Mouse (Mus musculus): ENCODE results near the gene Kdm4c.
"Not testable (repeated sequence)": the region's sequence is repeated elsewhere in the genome, so short reads cannot be mapped to it uniquely, and the experiment has no call there.

The Kdm4c gene

DNA sequence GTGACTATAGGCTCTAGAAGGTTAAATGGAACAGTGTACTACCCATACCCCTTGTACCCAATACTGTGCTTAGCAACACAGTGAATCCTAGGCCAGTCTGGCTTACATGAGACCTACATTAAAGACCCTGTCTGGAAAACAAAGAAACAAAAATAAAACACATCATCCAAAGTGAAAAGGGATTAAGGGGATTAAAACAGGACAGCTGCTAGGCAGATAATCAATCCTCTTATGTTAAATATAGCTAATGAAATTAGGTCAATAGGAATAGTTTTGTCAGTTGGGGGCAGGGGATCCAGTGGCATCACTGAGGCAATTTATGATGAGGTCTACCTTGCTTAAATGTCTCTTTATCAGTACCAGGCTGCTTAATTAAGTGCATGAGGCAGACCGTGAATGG, at the start of gene Kdm4c:
Kdm4c (plus strand) TSS at position 322 of the 400 bp plus-strand sequence.
- DNase-seq (ENCODE audit: low read depth, low spot score) = no peak

DNA sequence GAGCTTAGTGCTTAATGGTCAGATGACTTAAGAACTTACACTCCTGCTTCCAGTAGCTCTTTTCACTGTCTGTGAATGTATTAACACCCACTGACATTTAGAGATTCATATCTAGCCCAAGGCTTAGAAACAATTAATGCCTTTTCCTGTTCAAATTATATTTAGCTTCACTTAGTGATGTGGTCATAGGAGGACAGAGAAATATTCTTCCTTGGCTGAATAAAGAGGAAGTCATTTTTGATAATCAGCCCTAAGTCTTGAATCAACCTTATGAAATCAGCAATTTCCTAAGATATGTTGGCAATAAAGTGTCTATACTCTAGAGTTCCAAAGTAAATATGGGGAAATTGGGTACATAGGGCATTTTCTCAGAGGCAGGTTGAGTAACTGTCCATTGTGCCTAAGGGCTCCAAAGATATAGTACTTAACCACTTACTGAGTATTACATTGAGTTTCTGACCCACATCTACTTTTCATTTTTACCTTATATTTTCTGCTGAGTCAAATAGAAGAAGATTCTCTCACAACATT, 41.0 kb upstream of the Kdm4c start:
- no peak for DNase-seq (ENCODE audit: low read depth, low spot score)

DNA sequence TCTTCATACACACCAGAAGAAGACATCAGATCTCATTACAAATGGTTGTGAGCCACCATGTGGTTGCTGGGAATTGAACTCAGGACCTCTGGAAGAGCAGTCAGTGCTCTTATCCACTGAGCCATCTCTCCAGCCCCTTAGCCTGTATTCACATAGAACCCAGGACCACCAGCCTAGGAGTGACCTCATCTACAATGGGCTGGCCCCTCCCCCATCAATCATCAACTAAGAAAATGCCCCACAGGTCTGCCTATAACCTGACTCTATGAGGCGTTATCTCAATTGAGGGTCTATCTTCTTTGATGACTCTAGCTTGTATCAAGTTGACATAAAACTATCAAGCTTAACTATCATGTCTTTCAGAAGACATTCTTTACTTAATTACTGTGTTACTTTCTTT, 20.5 kb upstream of the Kdm4c start:
- DNase-seq (ENCODE audit: low read depth, low spot score) = not testable (repeated sequence)

DNA sequence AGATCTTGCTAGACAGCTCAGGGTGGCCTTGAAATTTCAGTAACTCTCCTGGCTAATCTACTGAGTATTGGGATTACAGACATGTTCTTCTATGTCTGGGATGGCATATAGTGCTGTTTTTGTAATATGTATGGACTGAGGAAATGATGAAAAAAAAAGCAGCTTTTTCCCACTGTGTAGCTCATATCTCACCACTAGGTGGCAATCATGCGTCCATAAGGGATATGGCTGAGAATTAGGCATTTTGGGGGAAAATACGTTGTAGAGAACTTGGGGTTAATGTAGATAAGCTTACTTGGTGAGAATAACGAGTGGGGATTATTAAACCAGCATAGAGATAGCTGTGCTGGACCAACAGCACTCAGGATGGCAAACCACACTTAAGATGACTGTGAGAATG, 19.9 kb upstream of the Kdm4c start:
- peak; percentile 27 for DNase-seq (ENCODE audit: low read depth, low spot score)

DNA sequence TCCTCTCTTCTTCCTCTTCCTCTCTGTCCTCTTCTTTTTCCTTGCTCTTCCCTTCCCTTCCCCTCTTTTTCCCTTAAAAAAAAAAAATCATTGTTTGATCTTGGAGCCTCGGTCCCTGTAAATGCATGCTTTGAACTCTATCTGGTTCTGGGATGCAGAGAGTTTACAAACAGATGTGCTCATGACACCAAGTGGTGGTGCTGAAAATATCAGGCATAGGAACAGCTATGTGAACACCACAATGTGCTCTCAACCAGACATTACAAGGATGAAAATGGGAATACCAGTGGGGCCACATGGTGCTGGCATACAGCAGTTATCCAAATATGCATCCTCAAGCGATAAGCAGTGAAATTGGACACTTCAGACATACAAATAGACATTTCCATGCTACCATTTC, 18.1 kb upstream of the Kdm4c start:
- peak; percentile 14 for DNase-seq (ENCODE audit: low read depth, low spot score)

DNA sequence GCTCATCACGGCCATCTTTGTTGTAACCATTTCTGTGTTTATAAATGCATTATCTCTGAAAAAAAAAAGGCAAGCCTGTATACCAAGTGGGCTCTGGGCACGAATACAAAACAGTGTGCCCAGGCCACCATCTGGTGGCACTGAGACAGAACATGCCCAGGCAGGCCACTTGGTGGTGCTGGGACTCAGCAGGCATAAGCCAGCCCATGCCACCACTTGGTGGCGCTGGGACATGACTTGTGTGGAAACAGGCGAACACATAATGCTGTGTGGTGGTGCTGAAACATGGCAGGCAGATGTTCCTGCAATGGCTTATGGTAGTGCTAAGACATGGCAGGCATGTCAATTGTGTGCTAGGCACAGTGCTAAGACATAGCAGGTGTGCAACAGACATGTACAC, 11.3 kb upstream of the Kdm4c start:
- DNase-seq (ENCODE audit: low read depth, low spot score) = peak; percentile 82

DNA sequence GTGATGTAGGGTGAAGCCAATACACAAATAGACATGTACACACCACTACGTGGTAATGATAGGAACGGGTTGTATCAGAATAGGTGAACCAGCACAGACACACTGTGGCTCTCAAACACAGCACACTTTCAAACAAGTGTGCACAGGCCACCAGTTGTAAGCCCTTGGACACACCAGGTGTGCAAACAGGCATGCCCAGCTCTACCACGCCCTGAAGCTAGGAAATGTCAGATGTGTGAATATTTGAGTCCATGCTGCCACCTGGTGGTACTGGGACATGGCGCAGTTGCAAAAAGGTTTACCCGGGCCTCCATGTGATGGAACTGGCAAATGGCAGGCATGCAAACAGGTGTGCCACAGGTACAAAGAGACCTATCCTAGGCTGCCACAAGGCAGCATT, 10.9 kb upstream of the Kdm4c start:
- peak; percentile 87 for DNase-seq (ENCODE audit: low read depth, low spot score)

DNA sequence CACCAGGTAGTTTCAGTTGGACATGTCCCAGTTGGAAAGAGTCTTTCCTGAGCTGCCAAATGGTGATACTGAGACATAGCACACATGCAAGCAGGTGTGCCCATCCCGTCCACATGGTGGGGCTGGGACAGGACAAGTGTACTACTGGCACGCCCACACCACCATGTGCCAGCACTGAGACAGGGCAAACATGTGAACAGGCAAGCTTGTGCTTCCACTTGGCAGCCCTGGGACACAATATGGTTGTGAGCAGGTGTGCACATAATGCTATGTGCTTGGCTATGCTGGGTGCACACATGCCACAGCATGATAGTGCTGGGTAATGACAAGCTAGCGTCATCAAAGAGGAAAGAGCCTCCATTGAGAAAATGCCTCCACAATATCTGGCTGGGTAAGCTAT, 8.8 kb upstream of the Kdm4c start:
- no peak for DNase-seq (ENCODE audit: low read depth, low spot score)

DNA sequence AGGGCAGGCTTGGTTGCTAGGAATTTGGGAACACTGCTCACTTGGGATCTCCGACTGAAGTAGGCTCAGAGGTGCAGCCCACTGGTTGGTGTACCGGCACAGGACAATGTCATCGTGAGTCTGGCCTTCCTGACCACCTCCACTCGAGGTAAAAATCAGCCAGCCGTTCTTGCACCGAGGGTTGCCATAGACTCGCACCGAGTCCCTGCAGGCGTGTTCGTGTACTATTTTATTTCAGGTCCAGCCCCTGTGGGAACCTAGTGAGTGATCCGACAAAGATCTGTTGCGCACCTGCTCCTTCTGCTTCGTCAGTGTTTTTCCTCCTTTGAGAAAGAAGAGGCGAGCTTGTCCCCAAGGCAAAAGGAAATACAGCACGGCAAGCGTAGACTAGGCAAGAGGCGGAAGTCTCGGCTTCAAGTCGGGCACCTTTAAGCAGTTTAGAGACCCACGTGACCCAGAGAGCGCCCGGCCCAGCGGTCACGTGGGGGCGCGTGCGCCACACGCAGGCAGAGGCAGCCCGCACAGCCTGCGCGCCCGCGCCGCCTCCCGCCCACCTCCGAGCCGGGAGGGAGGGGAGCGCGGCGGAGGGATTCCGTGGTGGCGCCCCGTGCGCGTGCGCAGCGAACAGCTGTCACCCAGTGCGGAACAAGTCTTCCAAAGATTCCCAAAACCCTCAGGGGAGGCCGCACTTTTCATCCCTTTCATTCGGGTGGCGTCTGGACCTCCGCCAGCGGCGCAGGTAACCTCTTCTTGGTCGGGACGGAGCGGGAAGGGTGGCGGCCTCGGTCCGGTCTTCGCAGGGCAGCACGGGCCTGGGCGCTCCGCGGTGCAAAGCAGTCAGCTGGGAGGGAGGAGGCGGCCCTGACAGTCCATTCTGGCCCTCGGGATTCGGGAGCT, 9.3 kb downstream of the Kdm4c start:
- peak; percentile 96 for DNase-seq (ENCODE audit: low read depth, low spot score)

DNA sequence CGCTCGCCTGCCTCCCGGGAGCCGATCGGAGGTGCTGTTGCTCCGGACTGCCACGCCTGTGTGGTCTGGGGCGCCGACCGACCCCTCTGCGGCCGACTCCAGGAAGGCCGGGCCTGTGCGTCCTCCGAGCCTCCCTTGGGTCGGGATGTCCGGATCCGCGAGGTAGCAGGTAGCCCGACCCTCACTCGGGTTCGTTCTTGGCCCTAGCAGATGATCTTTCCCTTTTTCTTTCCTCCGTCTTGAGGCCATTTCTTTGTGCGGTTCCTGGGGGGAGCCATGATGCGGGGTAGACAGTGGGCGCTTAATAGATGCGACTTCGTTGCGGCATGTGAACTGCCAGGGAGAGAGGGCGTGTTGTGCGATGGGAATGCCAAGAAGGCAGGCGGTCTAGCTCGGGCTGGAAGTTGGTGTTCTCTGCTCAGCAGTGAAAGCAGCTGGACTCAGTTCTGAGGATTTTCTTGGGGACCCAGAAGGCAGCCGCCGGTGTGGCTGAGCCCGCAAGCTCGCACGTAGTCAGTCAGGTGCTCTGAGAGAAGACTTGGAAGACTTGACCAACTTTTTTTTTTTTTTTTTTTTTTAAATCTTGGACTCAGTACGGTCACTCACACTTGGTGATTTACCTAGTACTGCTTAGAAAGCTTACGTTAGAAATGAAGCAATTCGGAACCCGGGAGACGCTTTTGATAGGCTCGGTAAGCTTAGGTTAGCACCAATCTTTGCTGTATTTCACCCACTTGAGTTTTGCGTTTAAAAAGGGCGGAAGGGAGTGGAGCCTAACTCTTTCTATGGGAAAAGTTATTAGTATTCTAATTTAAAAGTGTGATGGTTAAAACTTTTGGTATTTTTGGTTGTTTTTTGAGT, 10.2 kb downstream of the Kdm4c start:
- peak; percentile 80 for DNase-seq (ENCODE audit: low read depth, low spot score)

DNA sequence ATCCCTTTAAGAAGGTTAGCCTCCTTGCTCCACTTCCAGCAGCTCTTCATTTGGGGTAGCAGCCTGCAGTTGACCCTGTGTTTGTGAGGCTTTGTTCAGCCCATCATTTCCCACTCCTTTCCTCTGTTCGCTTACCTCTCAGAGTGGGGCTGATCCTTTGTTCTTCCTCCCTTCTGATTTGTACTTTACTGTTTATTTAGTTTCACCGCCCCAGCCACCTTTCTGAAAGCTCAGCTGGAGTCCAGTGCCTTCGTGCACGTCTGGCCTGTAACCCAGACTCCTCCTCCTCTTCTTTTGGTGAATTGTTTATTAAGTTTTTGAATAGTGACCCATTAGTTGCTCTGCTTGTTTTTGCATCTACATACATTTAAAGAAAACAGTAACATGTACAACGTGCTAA, 15.6 kb downstream of the Kdm4c start:
- DNase-seq (ENCODE audit: low read depth, low spot score) = peak; percentile 90

DNA sequence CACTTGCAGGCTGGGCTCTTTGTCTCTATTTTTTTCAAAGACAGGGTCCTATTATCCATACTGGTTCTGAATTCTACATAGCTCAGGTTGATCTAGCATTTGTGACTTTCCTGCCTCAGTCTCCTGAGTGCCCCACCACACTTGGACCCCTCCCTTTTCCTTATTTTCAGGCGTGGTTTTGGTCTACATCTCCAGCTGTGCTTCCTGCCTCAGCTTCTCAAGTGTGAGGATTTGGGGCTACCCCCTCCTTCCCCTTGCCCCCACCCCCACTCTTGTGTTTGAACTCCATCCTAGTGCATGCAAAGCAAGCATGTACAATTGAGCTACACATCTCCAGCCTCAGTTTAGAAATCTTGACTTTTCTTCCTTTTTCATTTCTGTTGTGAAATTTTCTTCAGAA, 16.2 kb downstream of the Kdm4c start:
- DNase-seq (ENCODE audit: low read depth, low spot score) = peak; percentile 97

DNA sequence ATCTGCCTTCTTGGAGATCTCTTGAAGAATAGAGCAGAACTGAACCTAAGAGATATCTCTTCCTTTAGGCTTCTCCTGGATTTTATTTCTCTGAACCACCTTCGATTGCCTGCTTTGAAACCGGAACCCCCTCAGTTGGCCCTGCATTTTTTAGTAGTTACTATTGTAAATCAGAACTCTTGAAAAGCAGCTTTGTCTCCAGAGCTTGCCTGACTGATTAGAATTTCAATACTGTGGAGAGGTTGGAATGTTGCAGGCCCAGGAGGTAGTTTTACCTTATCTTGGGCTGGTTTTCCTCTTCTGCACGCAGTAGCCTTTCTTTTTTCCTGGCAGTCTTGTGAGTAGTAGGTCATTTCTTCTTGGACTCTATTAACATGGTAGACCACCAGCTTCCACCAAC, 17.0 kb downstream of the Kdm4c start:
- DNase-seq (ENCODE audit: low read depth, low spot score) = peak; percentile 94

DNA sequence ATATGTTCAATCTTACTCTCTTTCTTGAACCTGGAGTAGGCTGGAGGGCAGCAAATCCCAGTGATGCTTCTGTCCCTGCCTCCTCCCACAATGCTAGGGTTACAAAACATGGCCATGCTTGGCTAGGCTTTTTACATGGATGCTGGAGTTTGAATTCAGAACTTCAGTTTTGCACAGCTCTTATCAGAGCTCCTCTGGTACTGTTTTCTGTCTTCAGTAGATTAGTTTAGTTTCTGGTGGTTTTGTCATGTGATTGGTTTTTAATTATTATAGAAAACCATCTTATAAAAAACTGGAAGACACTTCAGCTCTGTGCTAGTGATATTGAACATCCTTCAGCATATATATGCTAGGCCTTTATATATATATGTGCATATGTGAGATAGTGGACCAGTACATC, 19.6 kb downstream of the Kdm4c start:
- DNase-seq (ENCODE audit: low read depth, low spot score) = no peak

DNA sequence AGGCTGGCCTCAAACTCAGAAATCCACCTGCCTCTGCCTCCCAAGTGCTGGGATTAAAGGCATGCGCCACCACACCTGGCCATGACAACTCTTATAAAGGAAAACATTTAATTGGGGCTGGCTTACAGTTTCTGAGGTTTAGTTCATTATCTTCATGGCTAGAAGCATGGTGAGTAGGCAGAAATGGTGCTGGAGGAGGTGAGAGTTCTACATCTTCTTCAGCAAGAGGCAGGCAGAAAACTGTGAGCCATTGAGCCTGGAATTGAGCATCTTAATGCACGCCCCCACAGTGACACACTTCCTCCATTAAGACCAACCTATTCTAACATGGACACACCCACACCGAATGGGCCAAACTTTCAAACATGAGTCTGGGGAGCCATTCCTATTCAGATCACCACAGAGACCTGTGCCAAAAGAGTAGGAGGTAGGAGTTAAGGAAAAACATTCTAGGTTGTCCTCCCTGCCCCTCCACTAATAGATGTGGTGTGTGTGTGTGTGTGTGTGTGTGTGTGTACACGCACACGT, 22.2 kb downstream of the Kdm4c start:
- DNase-seq (ENCODE audit: low read depth, low spot score) = peak; percentile 85

DNA sequence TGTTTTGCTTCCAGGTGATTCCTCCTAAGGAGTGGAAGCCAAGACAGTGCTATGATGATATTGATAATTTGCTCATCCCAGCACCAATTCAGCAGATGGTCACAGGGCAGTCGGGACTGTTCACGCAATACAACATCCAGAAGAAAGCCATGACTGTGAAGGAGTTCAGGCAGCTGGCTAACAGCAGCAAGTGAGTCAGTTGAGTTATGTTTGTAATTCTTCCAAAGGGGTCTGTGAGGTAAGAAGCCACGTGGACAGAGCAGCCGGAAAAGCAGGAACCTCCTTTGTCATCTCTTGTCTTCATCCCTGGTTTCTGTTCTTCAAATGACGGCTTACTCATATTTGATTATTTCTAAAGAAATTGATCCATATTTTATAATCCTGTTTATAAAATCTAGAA, 28.9 kb downstream of the Kdm4c start:
- no peak for DNase-seq (ENCODE audit: low read depth, low spot score)

DNA sequence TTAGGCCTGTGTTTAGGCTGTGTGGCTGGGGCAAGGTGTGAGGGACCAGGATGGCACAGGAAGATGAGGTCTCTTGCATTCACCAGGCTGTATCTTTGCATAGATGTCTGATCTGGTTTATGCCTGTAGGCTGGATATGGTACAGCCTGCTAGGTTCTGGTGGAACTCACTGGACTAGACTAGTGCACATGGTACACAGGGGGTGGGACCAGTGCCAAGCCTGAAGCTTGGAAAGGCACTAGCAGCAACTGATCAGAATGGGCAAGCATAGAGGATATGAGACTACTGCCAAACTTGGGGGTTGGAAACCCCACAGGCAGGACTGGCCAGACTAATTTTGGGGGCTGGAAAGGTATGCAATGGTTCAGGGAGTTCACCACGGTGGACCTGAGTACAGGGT, 35.2 kb downstream of the Kdm4c start:
- no peak for DNase-seq (ENCODE audit: low read depth, low spot score)

DNA sequence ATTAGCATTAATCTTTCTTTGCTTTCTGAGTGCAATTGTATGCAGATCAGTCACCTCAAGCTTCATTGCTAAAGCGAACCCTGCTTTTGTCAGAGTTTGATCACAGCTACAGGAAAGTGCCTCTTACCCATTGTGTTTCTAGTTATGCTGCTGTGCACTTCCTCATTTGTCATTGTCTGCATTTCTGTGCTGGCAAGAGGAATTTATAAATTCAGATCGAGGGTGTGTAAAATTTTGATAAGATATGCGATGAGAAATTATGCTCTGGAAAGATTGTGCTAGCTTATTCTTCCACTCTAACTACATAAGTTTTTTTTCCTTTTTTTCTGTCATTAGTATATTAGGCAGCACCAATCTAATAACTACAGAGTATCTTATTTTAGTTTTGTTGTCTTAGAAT, 37.9 kb downstream of the Kdm4c start:
- DNase-seq (ENCODE audit: low read depth, low spot score) = no peak

DNA sequence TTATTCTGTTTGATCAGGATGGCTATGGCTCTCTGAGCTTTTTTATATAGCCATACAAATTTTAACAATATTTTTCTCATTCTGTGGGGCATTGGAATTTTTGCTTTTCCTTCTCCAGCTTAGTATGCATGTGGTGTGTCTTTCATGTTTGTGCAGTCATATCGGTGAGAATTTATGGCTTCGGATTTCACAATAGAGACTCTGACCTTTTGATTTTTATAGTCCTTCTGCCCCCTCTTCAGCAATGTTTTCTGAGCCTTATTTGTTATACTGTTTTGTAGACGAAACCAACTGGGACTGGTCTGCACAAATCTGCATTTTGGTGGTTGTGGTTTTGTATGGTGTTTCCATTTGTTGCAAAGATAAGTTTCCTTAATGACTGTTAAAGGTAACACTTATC, 45.6 kb downstream of the Kdm4c start:
- DNase-seq (ENCODE audit: low read depth, low spot score) = no peak

DNA sequence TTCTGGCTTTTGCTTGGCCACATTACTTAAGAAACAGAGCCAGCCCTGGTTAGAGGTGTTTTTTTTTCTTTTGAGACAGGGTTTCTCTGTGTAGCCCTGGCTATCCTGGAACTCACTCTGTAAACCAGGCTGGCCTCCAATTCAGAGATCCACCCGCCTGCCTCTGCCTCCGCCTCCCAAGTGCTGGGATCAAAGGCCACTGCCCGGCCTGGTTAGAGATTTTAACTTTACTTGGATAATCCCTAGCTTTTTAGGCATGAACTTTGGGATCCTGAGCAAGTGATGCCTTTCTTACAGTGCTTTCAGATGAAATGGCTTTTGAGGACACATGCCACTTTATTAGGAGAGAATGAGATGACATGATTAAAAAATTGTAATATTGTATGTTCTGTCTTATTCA, 52.4 kb downstream of the Kdm4c start:
- no peak for DNase-seq (ENCODE audit: low read depth, low spot score)

DNA sequence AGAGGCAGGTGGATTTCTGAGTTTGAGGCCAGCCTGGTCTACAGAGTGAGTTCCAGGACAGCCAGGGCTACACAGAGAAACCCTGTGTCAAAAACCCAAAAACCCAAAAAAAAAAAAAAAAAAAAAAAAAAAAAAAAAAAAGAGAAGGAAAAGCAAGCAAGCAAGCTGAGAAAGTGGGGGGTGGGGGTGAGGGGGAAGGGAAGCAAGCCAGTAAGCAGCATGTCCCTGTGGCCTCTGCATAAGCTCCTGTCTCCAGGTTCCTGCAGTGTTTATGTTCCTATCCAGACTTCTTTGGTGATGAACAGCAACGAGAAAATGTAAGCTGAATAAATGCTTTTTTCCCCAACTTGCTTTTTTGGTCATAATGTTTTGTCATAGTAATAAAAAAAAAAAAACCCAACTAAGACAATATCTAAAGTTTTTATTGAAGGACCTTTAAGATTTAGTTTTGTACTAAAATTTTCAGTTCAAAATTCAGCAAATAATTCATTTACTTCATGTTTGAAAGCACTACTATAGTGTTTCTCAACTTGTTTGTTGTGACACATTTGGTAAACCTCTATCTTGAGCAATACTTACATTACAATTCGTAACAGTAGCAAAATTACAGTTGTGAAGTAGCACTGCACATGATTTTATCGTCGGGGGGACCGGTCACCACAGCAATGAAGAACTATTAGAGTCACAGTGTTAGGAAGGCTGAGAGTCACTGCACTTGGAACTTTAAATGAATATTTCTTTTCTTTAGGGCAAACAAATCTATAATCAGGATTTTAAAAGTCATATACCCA, 63.2 kb downstream of the Kdm4c start:
- DNase-seq (ENCODE audit: low read depth, low spot score) = no peak
